Mouse (Mus musculus): ENCODE measurements around the gene Fbxl7.

The Fbxl7 gene

GRCm38 (mm10) chr15:26895251-26895711, at the start of gene Fbxl7:
TSS of gene Fbxl7 (minus strand) at chr15:26895580.
- peak in 1 of 2 experiments; percentile 4 for DNase-seq

- DNase-seq, result no peak
Observed at GRCm38 (mm10) chr15:26922026-26922425, 26.6 kb upstream of the Fbxl7 start.

DNA sequence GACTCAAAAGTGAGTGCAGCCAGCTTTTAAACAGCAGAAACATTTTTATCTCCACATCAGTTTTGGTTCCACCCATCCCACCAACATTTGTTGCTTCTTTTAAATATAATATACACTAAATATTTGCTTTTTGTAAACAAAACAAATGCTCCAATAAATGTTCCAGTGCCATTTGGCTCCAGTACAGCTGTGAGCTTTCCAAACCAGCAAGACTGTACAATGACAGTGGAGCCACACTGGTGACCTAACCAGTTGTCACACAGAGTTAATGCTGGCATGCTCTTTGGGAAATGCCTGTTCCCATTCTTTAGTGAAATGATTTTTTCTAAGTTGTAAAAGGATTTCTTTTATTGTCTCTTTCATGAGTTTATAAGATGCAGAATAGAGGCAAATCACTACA, 18.0 kb upstream of the Fbxl7 start:
- no peak for DNase-seq

- no peak for DNase-seq
Observed at GRCm38 (mm10) chr15:26895761-26896160, 381 bp upstream of the Fbxl7 start.

GRCm38 (mm10) chr15:26894801-26895229, 565 bp downstream of the Fbxl7 start:
- no peak for DNase-seq

DNA sequence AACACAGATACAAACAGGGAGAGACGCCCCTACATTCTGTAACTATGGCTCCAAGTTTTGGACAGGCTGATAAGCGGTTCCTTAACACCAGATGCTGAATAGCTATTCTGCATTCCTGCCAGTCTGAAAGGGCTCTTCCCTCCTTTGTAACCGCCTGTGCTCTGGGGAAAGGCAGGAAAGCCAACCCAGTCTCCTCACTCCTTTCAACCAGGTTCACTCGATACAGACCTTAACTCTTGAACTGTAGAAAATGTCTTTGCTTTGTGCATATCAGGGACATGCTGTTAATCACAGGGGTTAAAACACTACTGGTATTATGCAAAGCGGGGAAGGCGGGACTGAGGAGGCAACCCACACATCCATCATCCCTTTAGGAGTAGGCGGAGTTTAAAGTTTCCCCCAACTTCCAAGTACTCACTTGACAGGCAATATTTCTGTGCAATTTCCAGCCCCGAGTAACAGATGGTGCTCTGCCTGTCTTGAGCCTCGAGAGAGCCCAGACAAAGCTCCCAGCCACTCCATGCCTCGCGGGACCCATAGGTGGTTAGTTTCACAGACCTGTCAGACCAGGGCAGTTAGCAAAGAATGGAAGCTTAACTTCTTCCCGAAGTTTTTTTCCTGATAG, 1.2 kb downstream of the Fbxl7 start:
- no peak for DNase-seq

DNA sequence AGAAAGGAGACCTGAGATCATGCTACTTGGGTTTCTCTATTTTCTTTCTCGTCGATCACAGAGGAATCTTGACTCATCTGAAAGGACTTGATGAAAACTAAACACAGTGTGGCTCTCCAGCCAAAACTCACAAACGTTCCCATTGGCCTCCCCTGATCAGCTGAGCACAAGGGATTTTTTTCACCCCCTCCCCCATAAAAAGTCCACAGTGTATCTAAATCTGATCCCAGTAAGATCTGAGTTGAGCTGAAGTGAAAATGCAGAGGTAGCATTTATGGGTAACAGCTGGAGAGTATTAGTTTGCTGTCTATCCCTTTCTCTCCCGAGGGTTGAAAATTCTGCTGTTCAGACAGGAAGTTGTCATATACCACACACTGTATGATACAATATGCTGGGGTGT, 2.2 kb downstream of the Fbxl7 start:
- no peak for DNase-seq

DNA sequence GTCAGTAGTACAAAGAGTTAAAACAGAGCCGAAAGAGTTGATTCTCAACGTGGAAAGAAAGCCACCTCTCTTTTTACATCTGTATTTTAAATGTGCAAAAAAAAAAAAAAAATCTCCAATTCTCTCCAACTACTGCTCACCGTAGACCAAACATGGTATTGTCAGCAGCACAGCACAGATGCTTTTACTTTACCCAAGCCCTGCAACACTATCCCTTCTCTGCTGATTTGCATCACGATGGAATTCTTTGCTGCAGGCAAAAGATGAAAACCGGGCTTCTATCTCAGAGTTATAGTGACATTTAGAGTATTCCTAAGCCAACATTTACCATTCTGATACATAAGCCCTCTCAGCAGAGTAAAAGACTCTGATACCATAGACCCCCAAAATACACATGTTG, 5.4 kb downstream of the Fbxl7 start:
- no peak for DNase-seq

DNA sequence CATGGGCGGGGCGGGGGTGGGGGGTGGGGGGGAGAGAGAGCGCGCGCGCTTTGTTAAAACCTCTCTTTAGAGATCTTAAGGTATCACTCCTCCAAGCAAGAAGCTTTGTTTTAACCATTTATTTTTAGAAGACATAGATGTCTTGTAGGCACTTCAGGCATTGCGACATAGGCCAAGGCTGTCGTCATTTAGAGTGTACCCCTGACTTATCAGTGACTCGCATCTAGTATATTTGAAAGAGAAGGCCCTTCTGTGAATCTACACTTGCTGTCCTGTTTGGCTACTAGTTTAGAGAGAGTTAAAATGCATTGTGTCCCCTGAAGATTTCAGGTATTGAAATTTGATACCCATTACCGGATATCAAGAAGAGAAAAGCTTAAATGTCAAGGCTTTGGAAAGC, 7.2 kb downstream of the Fbxl7 start:
- DNase-seq, result no peak

DNA sequence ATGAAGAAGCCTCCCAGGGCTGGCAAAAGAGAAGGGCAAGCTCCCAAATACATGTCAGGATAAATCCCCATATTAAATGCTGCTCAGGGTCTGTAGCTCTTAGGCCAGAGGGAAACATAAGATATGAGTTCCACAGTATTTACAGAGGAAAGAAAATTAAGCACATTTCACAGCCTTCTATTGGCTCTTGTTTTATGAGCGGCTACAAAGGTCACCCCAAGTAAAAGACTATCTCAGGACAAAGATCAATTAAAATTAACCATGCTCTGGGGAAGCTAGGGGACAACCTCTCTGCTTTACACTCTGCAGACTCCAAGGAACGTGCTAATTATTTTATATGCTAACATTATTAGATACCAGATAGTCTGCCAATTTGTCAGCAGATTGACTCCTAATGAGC, 9.4 kb downstream of the Fbxl7 start:
- DNase-seq, result no peak

GRCm38 (mm10) chr15:26880212-26880956, 15.0 kb downstream of the Fbxl7 start:
- DNase-seq, result no peak

- no peak for DNase-seq
Observed at GRCm38 (mm10) chr15:26875687-26876086, 19.7 kb downstream of the Fbxl7 start.

DNA sequence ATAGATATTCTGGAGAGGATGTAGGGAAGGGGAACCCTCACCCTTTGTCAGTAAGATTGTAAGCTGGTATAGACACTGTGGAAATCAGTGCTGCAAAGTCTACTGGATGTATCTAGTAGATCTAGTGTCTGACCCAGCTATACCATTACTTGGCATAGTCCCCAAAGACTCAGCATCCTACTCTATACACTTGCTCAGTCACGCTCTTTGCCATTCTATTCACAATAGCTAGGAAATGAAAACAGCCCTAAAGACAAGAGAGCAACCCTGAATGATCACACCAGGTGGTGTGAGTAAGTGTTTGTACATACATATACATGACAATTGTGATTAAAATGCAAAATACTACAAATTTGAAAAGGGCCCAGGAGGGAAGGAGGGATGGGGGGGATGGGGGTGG, 23.1 kb downstream of the Fbxl7 start:
- DNase-seq, result no peak

GRCm38 (mm10) chr15:26869197-26869596, 26.2 kb downstream of the Fbxl7 start:
- no peak for DNase-seq

GRCm38 (mm10) chr15:26867521-26867920, 27.9 kb downstream of the Fbxl7 start:
- no peak for DNase-seq

- no peak for DNase-seq
Observed at GRCm38 (mm10) chr15:26862173-26862572, 33.2 kb downstream of the Fbxl7 start.

DNA sequence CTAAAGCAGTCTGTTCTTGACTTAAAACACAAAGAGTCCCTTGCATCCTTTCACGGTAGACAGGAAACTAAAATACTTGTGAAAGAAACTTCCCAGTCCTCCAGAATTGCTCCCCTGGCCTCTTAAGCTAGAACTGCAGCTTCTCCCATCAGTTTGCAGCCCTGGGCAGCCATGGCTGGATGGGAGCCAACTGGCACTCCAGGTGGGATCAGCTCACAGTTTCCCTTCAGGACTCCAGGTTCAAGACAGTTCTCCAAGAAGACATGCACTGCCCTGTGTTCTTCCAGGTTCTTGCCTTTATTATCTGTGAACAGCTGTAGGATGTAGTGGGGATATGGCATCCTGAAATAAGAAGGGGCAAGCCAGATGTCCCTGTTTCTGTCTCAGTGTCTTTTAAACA, 45.8 kb downstream of the Fbxl7 start:
- no peak for DNase-seq

DNA sequence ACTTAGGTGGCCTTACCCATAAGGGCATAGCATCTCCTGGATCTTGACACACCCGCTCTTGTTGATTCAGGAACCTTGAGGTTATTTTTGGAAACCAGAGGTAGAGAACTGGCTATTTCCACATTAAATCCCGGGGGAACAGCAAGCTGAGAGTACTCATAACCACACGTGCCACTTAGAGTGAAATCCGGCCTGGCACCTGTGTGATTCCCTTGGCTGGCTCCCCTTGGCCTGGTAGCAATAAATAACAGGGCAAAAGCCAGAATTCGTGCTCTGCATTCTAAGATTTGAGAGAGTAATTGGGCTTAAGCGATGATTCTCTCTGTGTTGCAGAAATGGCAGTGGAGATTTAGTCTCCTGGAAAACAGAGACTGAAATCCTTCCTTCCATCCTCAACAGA, 53.2 kb downstream of the Fbxl7 start:
- DNase-seq, result no peak

DNA sequence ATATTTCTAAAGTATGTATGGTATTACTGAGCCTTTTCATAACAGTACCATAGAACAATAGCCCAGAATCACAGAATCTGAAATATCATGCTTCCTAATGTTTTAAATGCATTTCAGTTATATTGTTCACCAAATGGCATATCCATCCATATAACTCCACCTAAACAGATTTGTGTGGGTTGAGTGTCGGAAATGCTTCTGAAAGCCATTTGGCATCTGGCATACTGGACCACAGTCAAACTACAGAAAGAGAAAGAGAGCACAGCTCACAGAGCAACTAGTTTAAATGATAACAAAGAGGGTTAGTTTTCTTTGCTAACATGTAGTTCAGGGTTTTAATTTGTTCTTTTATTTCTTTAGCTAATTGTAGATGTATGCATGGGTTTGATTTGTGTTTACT, 57.0 kb downstream of the Fbxl7 start:
- no peak for DNase-seq

DNA sequence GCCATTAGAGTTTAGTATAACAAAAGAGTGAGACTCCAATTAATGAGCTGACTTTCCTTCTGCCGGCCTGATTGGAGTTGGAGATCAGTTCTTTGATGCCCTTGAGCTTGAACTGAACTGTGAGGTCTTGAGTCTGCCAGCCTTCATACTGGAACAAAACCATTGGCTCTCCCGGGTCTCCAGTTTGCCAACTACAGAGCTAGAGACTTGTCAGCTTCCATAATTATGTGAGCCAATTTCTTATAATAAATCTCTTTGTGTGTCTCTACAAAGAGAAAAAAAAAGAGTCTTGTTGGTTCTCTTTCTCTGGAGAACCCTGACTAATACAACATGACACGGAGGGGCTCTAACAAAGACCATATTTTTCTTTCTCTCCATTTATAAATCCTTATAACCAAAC, 58.2 kb downstream of the Fbxl7 start:
- DNase-seq, result no peak

DNA sequence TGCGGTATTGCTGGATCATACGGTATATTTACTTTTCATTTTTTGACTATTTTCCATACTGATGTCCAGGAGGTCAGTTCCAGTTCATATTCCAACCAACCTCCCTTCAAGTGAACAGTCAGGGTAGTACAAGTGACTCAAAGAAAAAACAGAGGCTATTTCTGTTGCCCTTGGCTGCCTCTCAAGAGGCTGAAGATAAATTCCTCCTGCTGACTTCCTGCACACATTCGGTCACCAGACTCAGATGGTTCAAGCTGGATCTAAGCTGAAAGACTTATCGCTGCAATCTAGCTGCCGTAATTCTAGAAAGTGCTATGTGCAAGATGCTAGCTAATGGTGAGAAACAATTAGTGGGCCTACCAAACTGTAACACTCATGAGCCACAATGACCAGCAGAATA, 61.0 kb downstream of the Fbxl7 start:
- DNase-seq, result no peak

GRCm38 (mm10) chr15:26831141-26831540, 64.2 kb downstream of the Fbxl7 start:
- no peak for DNase-seq

DNA sequence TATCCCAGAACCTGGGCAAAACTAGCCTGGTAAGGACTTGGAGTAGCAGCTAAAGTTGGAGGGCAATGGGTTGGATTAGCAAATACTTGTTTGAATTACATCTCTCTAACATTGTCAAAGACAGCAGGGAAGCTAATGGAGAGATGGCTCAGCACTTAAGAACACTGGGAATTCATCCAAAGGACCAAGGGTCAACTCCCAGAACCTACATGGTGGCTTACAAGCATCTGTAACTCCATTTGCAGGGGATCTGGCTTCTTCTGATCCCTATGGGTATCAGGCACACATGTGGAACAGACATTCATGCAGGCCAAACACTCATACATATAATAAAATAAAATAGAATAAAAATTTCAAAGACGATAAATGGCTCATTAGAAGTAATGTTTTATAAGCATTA, 78.4 kb downstream of the Fbxl7 start:
- DNase-seq, result no peak

DNA sequence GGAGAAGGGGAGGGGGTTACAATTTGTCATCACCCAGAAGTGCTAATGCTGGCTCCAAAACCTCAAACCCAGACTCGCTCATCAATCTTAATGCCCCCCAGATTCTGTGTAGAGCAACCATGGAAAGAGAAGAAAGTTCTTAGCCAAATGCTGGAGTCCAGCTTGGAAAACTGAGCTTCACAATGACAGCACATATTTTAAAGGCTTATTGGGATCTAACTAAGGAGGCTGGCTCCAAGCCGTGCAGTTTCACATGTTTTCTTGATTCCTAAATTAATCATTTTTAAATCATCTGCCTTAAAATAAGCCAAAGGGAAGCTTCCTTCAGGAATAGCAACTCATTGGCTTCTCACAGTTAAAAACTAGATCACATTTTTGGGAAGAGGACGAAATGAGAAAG, 82.5 kb downstream of the Fbxl7 start:
- DNase-seq, result no peak

DNA sequence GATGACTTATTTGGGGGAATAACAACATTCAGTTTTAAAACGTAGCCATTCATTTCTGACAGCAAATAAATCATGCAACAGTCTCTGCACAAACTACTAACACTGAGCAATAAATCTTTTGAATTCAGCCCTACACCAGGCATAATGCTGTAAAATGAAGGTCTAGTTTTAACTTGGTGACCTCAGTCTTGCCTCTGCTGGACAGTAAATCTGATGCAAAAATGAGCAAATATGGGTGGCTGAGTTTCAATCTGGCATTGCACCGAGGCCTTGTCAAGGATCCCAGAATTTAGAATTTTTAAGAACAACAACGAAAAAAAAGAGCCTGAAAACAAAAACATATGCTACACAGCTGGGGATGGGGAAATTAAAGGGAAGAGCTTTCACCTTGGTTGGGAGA, 85.8 kb downstream of the Fbxl7 start:
- DNase-seq, result no peak

Measured in thymus, adult 18-20 months (tissue).